In genomic region chr5:105345953-105346352, GRCm38 (mm10) we compare ENCODE assay signal across 16 mouse cellular contexts. TPM values are rescaled to one million over a fixed set of nuclear protein-coding genes. Genes with fewer than 3 reads are reported as not detected.
A peak's percentile ranks its signal among the peaks of the same experiment; 100 is the strongest.
DNase-seq lines count a peak whose midpoint lies in the region; ATAC-seq and TF ChIP-seq lines count a peak whose summit lies in the region.
"Not testable (repeated sequence)": the region's sequence is repeated elsewhere in the genome, so short reads cannot be mapped to it uniquely, and the experiment has no call there.
"Had no signal": no experiment of that assay in that cellular context is flagged by ENCODE, and none has a peak within 500 bp of the region (broad histone marks: within the 10 kb centered on the region; RNA-seq: fewer than 3 reads in every experiment).

No protein-coding gene starts in this region.

- not testable (repeated sequence) for H3K79me2 ChIP-seq in liver, adult 2 months (ENCODE audit: control insufficient read depth, insufficient read depth, low read length)

- TF ChIP-seq POLR2A in liver, adult 2 months (IDR thresholded peaks at IDR 0.05; ENCODE audit: extremely low read depth, insufficient read depth, low read length): not testable (repeated sequence)

- 10% methylated on average over 1 of the region's 1 CpGs for WGBS in heart, embryonic 16.5 days
- 0% methylated on average over 1 of the region's 1 CpGs for WGBS in liver, adult 2 months
- 13% methylated on average over 1 of the region's 1 CpGs for whole genome bisulfite sequencing in lung, embryonic 15.5 days

- ATAC-seq in heart, embryonic 16.5 days (replicated peaks; ENCODE audit: extremely low read depth, insufficient read depth, low FRiP score): peak; percentile 41; the same call in 1 of the 2 replicates
- peak; percentile 62; the same call in 1 of the 2 replicates for ATAC-seq in lung, embryonic 15.5 days (ENCODE audit: borderline replicate concordance, extremely low read depth, low FRiP score, low TSS enrichment)

- not testable (repeated sequence) for TF ChIP-seq CTCF in liver, adult 2 months (IDR thresholded peaks at IDR 0.05; ENCODE audit: low read depth, low read length)

- H3K4me1 ChIP-seq in brown adipose tissue, adult 24 weeks (ENCODE audit: control insufficient read depth, insufficient read depth, insufficient read length, low read length); heart, embryonic 16.5 days (ENCODE audit: control insufficient read depth, insufficient read depth, low read length); liver, adult 2 months (ENCODE audit: control insufficient read depth, insufficient read depth, low read length); lung, embryonic 15.5 days: not testable (repeated sequence)

- peak; percentile 6 for DNase-seq in R1 (ENCODE audit: low read depth, low spot score)
- DNase-seq in liver, adult 2 months (ENCODE audit: extremely low read depth, low read depth, low spot score): peak; percentile 60
- DNase-seq in naive thymus-derived CD4-positive, alpha-beta T cell, adult 2 months (ENCODE audit: low read depth): peak; percentile 24
- DNase-seq in thymus, postnatal 10 days (ENCODE audit: low spot score in 2 of 2): peak; percentile 15 to 20

- not testable (repeated sequence) for H3K27me3 ChIP-seq in heart, embryonic 16.5 days (ENCODE audit: control insufficient read depth, insufficient read depth, low read length); liver, adult 2 months (ENCODE audit: control insufficient read depth, insufficient read depth, low read length); lung, embryonic 15.5 days

- H3K27ac ChIP-seq in brown adipose tissue, adult 24 weeks (replicated peaks; ENCODE audit: low read depth, low read length): peak overlapping the region; percentile 17
- peak overlapping the region; percentile 51 for H3K27ac ChIP-seq in heart, embryonic 16.5 days (ENCODE audit: low read length)
- H3K27ac ChIP-seq in liver, adult 2 months (replicated peaks; ENCODE audit: insufficient read depth, low read depth, low read length): peak overlapping the region; percentile 91
- peak overlapping the region; percentile 66 for H3K27ac ChIP-seq in lung, embryonic 15.5 days

- H3K9me3 ChIP-seq in heart, embryonic 16.5 days (replicated peaks; ENCODE audit: control insufficient read depth, low read length); lung, embryonic 15.5 days: not testable (repeated sequence)

- H3K4me3 ChIP-seq in brown adipose tissue, adult 24 weeks (ENCODE audit: insufficient read depth, low read depth, low read length); heart, embryonic 16.5 days (ENCODE audit: low read length); lung, embryonic 15.5 days: not testable (repeated sequence)
- peak overlapping the region; percentile 54 for H3K4me3 ChIP-seq in liver, adult 2 months (ENCODE audit: insufficient read depth, low read depth, low read length)

- not testable (repeated sequence) for H3K4me2 ChIP-seq in heart, embryonic 16.5 days (ENCODE audit: low read depth, low read length); lung, embryonic 15.5 days

- not testable (repeated sequence) for H3K9ac ChIP-seq in heart, embryonic 16.5 days (ENCODE audit: low read length); lung, embryonic 15.5 days
- H3K9ac ChIP-seq in liver, adult 2 months (ENCODE audit: low read depth, low read length): peak overlapping the region; percentile 72

- not testable (repeated sequence) for H3K36me3 ChIP-seq in heart, embryonic 16.5 days (ENCODE audit: control insufficient read depth, insufficient read depth); lung, embryonic 15.5 days
- peaks cover 15% of the 10 kb centered on the region for H3K36me3 ChIP-seq in liver, adult 2 months (ENCODE audit: control insufficient read depth, insufficient read depth, low read length)

RNA-seq across cellular contexts. Expression of gene Gbp6, which starts 52.5 kb away (rescaled TPM):
- polyA plus RNA-seq in brown adipose tissue, adult 24 weeks (2012; ENCODE audit: insufficient read depth, insufficient read length, missing spikeins): 11.4 and 18.9 TPM in 2 replicates
- 2.9 and 5.4 TPM in 2 replicates for polyA plus RNA-seq in heart, embryonic 16.5 days (2015; fragmentation: Nextera tagmentation; extraction: Ambion mirVana)
- total RNA-seq in liver, adult 2 months (2014; rRNA removed): 12.4 and 12.8 TPM in 2 replicates
- 5.1 and 5.2 TPM in 2 replicates for polyA plus RNA-seq in liver, adult 2 months (2012; rRNA removed)
- polyA plus RNA-seq in lung, embryonic 15.5 days (2015; fragmentation: Nextera tagmentation; extraction: Ambion mirVana): 1.8 and 2.2 TPM in 2 replicates
- polyA plus RNA-seq: G1E had no signal

RNA-seq across cellular contexts. Expression of gene Gm43302, which starts 52.5 kb away (rescaled TPM):
- 2.3 and 5.3 TPM in 2 replicates for polyA plus RNA-seq in brown adipose tissue, adult 24 weeks (2012; ENCODE audit: insufficient read depth, insufficient read length, missing spikeins)
- not detected in 2 replicates for polyA plus RNA-seq in heart, embryonic 16.5 days (2015; fragmentation: Nextera tagmentation; extraction: Ambion mirVana)
- total RNA-seq in liver, adult 2 months (2014; rRNA removed): 3.0 and 4.6 TPM in 2 replicates
- 3.4 and 5.3 TPM in 2 replicates for polyA plus RNA-seq in liver, adult 2 months (2012; rRNA removed)
- not detected in 2 replicates for polyA plus RNA-seq in lung, embryonic 15.5 days (2015; fragmentation: Nextera tagmentation; extraction: Ambion mirVana)
- total RNA-seq: common myeloid progenitor, adult 5-6 weeks; gastrocnemius, postnatal 4 days; layer of hippocampus, postnatal 14 days; left cerebral cortex, adult 8-10 months; neutrophil, adult 5-6 weeks had no signal
- polyA plus RNA-seq: G1E; limb, embryonic 15.5 days; midbrain, embryonic 12.5 days; stomach, postnatal 0 days had no signal

Comparison
In these comparisons a context has a peak if more than half of its experiments do, and no peak if none do; other contexts are left out.
1. DNase-seq: peak in every context shown above with its lines; median percentile 60 in liver, adult 2 months; 24 in naive thymus-derived CD4-positive, alpha-beta T cell, adult 2 months; 18 in thymus, postnatal 10 days; 6 in R1.
2. H3K27ac ChIP-seq: peak in every context shown above with its lines; median percentile 91 in liver, adult 2 months; 66 in lung, embryonic 15.5 days; 51 in heart, embryonic 16.5 days; 17 in brown adipose tissue, adult 24 weeks.